Mouse (Mus musculus) stomach, embryonic 14.5 days (tissue): ENCODE measurements around the gene Dao. TPM values are rescaled to one million over a fixed set of nuclear protein-coding genes. Genes with fewer than 3 reads are reported as not detected.

Experiments used
- ATAC-seq: fragments of 200-750 bp; cut with Nextera tagmentation; 2 replicates; pipeline ENCODE4 v1.8.0; 2017; ENCODE audit warnings: low read depth, moderate TSS enrichment; ENCODE audit not compliant: insufficient number of reproducible peaks, insufficient read depth, low FRiP score
- H3K27ac ChIP-seq: fragments of 300-500 bp; sonication (generic); 2 replicates; pipeline ENCODE4 v1.5.1; 2014; ENCODE audit warnings: mild to moderate bottlenecking, low read length, moderate library complexity, mixed read lengths
- H3K27me3 ChIP-seq: fragments of 300-500 bp; sonication (generic); 2 replicates; pipeline ENCODE4 v1.6.1; 2014; ENCODE audit warnings: low read length, control low read depth, mixed read lengths; ENCODE audit not compliant: control insufficient read depth, insufficient read depth
- H3K36me3 ChIP-seq: fragments of 300-500 bp; sonication (generic); 2 replicates; pipeline ENCODE4 v1.6.1; 2014; ENCODE audit warnings: mild to moderate bottlenecking, control low read depth, low read length, moderate library complexity, mixed read lengths; ENCODE audit not compliant: control insufficient read depth, insufficient read depth
- H3K4me1 ChIP-seq: fragments of 300-500 bp; sonication (generic); 2 replicates; pipeline ENCODE4 v1.6.1; 2014; ENCODE audit warnings: low read length, control low read depth, mixed read lengths; ENCODE audit not compliant: control insufficient read depth, insufficient read depth
- H3K4me2 ChIP-seq: fragments of 300-500 bp; sonication (generic); replicated peaks from 2 replicates; pipeline ENCODE4 v1.6.1; 2014; ENCODE audit warnings: low read depth, low read length, control low read depth
- H3K4me3 ChIP-seq: fragments of 300-500 bp; sonication (generic); 2 replicates; pipeline ENCODE4 v1.5.1; 2014; ENCODE audit warnings: low read depth, low read length, control low read depth
- H3K9ac ChIP-seq: fragments of 300-500 bp; sonication (generic); replicated peaks from 2 replicates; pipeline ENCODE4 v1.6.1; 2014; ENCODE audit warnings: low read depth, mild to moderate bottlenecking, control low read depth, low read length, moderate library complexity, mixed read lengths
- H3K9me3 ChIP-seq: fragments of 300-500 bp; sonication (generic); 2 replicates; pipeline ENCODE4 v1.6.1; 2016; ENCODE audit warnings: low read depth, low read length, control low read depth; ENCODE audit not compliant: control insufficient read depth
- WGBS: fragments of 180-500 bp; shearing (Covaris S2); extraction: QIAGEN DNeasy Blood & Tissue Kit; methylation state at CpG from one replicate; pipeline ENCODE4 v1.1.7; 2014; 5-methylcytosine and 5-hydroxymethylcytosine counted together
- polyA plus RNA-seq: library from polyadenylated mRNA; unstranded; fragments of >200 nt; fragmentation: Nextera tagmentation; extraction: Ambion mirVana; gene quantifications from 2 replicates; pipeline ENCODE4 v1.2.1, GENCODE M21; 2014

Gene Dao
- polyA plus RNA-seq, 1 experiment from 2014 or later, result 0.16 TPM

DNA sequence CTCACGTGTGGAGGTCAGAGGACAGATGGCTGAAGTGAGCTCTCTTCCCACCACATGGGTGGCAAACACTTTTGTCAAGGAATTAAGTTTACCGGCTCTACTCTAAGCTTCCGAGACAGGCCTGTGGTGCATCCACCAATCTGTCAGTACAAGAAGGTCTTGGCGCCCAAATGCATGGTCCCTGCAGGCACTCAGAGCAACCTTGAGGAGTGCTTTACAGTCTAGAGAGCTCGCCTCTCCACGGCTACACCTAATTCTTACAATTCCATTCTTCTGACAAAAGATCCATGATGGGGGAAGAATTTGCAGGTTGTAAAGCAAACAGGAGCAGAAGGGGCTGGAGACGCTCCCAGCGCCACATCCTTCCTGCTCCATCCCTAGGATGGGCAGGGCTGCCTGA is 26.9 kb upstream of the Dao start:
- WGBS, result 81% methylated on average over 8 of the region's 8 CpGs
- H3K27me3 ChIP-seq, result no peaks in the 10 kb centered on the region
- no peak for ATAC-seq
- no peak overlapping the region for H3K4me2 ChIP-seq
- no peak overlapping the region for H3K9ac ChIP-seq
- no peak overlapping the region for H3K4me3 ChIP-seq
- H3K9me3 ChIP-seq, result no peaks in the 10 kb centered on the region
- H3K4me1 ChIP-seq, result peaks cover 3% of the 10 kb centered on the region; the same call in 1 of the 2 replicates
- peaks cover 4% of the 10 kb centered on the region; the same call in 1 of the 2 replicates for H3K36me3 ChIP-seq
- H3K27ac ChIP-seq, result no peak overlapping the region

DNA sequence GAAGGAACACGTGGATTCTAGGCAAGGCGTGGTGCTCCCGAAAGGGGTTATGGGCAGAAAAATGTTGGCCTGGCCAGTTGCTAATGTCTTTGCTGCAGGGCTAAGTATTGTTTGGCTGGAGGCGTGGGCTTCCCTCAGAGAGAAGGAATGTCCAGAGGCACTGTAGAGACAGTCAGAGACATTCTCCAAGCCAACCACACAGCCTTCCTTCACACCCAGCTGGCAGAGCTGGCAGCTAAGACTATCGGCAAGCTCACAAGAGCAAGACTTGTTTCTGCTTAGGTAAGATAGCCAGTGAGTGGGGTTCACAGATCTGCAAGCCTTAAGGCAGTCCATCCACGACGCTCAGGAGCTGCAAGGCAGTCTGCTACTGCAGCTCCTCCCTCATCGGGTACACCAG is 26.2 kb upstream of the Dao start:
- H3K4me2 ChIP-seq, result no peak overlapping the region
- 77% methylated on average over 8 of the region's 8 CpGs for WGBS
- no peaks in the 10 kb centered on the region for H3K9me3 ChIP-seq
- H3K27ac ChIP-seq, result no peak overlapping the region
- peaks cover 6% of the 10 kb centered on the region; the same call in 1 of the 2 replicates for H3K36me3 ChIP-seq
- H3K9ac ChIP-seq, result no peak overlapping the region
- H3K4me3 ChIP-seq, result no peak overlapping the region
- H3K27me3 ChIP-seq, result no peaks in the 10 kb centered on the region
- ATAC-seq, result peak; percentile 42; the same call in 1 of the 2 replicates
- peaks cover 3% of the 10 kb centered on the region; the same call in 1 of the 2 replicates for H3K4me1 ChIP-seq

DNA sequence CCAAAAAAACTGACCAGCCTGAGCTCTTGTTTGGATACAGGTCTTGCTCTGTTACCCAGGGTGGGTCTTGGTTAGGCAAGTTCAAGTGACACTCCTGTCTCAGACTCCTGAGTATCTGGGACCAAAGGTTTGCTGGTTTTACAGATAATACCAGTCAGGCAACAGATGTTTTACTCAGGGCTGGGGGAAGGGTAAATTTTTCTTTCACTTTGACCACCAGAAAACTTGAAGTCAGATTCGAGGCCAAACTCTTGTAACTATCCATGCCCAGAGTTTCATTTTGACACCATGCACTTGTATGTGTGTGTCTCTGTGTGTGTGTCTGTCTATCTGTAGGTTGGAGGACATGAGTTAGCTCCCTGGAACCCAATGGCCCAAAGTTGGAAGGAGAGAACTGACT is 23.0 kb upstream of the Dao start:
- ATAC-seq, result no peak
- H3K27ac ChIP-seq, result no peak overlapping the region
- H3K4me1 ChIP-seq, result no peaks in the 10 kb centered on the region
- H3K36me3 ChIP-seq, result peaks cover 6% of the 10 kb centered on the region; the same call in 1 of the 2 replicates
- H3K4me3 ChIP-seq, result no peak overlapping the region
- H3K9ac ChIP-seq, result no peak overlapping the region
- H3K27me3 ChIP-seq, result no peaks in the 10 kb centered on the region
- WGBS, result 70% methylated on average over 1 of the region's 1 CpGs
- no peak overlapping the region for H3K4me2 ChIP-seq
- H3K9me3 ChIP-seq, result no peaks in the 10 kb centered on the region

DNA sequence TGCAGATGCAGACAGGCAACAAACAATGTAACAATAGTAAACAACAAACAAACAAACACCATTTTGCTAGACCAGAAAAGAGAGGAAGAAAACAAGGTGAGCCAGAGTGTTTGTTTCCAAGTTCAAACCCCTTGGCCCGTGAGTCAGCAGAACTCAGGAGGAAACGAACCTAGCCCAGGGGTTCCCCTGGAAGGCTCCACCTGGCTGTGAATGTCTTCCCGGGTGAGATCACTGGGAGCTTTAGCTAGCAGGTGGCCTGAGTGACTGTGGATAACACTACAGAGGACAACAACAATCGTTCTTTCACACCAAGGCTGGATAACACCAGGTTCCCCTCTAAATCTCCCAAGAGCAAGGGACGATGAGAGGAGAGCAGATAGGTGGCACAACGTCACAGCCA is 22.3 kb upstream of the Dao start:
- 79% methylated on average over 6 of the region's 6 CpGs for WGBS
- H3K27me3 ChIP-seq, result no peaks in the 10 kb centered on the region
- no peak overlapping the region for H3K9ac ChIP-seq
- H3K9me3 ChIP-seq, result no peaks in the 10 kb centered on the region
- peaks cover 6% of the 10 kb centered on the region; the same call in 1 of the 2 replicates for H3K36me3 ChIP-seq
- no peak for ATAC-seq
- H3K4me3 ChIP-seq, result no peak overlapping the region
- peaks cover 6% of the 10 kb centered on the region; the same call in 1 of the 2 replicates for H3K4me1 ChIP-seq
- H3K27ac ChIP-seq, result no peak overlapping the region
- no peak overlapping the region for H3K4me2 ChIP-seq

DNA sequence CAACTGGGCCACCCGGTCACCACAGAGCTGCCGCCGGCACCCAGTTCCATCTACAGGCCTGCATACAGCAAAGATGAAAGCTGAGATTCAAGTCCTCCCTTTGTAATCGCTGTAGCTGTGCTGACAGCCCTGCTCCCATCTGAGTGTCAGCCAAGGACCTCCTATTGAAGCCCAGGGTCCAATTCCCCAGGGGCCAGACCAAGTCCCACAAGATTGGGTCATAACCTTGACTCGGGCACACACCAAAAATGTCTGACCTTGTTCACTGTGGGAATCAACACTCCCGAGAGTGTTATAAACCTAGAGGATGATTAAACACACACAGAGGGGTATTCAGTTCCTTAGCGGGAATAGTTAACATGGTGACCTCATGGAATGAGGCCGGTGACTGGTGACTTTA is 21.7 kb upstream of the Dao start:
- Histone ChIP-seq H3K9ac (no peak overlapping the region), H3K9me3 (no peaks in the 10 kb centered on the region), H3K36me3 (peaks cover 6% of the 10 kb centered on the region; the same call in 1 of the 2 replicates), H3K4me2 (no peak overlapping the region), H3K27ac (no peak overlapping the region), H3K4me3 (no peak overlapping the region), H3K4me1 (peaks cover 13% of the 10 kb centered on the region), H3K27me3 (no peaks in the 10 kb centered on the region)
- 81% methylated on average over 8 of the region's 8 CpGs for WGBS
- no peak for ATAC-seq

DNA sequence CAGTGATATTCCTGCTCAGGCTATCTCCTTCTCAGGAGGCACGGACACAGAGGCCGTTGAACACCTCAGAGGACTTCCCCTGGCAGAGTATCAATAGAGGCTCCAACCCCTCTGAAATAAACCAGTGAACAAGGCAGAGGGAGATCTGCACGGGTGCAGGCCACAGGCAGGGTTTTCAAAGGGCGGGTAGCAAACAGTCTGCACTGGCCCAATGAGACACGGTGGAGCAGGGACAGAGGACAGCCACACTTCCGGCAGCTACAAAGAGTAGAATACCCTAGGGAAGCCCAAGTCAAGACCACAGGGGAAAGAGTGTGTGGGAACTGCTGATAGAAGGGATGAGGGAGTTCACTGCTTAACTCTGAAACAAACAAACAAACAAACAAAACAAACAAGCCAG is 20.0 kb upstream of the Dao start:
- Histone ChIP-seq H3K27me3 (no peaks in the 10 kb centered on the region), H3K4me1 (peaks cover 15% of the 10 kb centered on the region), H3K4me2 (no peak overlapping the region), H3K9me3 (no peaks in the 10 kb centered on the region), H3K27ac (no peak overlapping the region), H3K36me3 (peaks cover 6% of the 10 kb centered on the region; the same call in 1 of the 2 replicates), H3K4me3 (no peak overlapping the region), H3K9ac (no peak overlapping the region)
- 67% methylated on average over 6 of the region's 6 CpGs for WGBS
- no peak for ATAC-seq

DNA sequence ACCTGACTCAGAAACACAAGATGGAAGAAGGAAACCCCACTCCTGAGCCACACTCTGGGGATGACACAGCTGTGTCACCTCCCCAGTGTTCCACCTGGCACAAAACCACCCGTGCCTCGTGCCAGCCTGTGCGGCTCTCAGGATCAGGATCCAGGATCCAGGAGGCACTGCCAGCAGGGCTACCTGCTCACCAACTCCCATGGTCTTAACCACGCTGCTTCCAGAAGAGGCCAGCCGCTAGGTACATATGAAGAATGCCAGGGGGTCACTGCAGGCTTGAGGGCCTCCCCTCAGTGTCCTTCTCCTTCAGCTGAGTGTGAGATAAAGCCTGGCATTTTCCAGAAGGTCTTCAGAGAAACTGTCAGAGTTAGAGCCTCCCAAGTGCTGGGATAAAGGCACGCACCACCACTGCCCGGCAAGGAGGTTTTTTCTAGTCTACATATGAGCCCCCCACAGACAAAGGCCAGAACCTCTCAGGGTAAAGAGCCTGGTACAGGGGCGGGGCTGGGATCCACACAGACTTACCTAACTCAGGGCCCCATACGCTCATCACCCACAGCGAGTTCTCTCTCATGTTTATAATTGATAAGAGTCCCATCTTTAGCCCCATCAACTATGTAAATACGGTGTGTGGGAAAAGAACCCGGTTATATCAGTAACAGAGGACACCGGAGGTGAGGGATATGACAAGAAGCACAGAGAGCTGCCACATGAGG is 19.3 kb upstream of the Dao start:
- no peak overlapping the region for H3K4me2 ChIP-seq
- 73% methylated on average over 13 of the region's 13 CpGs for WGBS
- ATAC-seq, result peak; percentile 64; the same call in 1 of the 2 replicates

DNA sequence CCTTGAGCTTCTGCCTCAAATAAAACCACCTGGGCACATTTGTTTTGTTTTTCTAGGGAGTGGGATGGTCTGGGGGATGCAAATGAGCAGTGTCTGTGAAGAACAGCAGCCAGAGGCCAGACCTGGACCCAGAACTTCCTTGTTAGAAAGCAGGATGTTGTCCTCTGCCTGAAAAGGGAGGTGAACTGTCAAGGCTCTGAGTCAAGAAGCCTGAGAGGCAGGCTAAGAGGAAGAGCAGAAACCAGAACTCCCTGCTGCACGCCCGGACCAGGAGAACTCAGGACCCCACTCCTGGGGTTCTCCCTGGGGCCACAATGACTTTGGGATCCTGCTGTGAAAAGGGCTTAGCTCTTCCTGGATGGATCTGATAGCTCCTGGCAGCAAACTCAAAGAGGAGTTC is 17.8 kb upstream of the Dao start:
- H3K4me1 ChIP-seq, result peaks cover 15% of the 10 kb centered on the region
- H3K36me3 ChIP-seq, result peaks cover 12% of the 10 kb centered on the region; the same call in 1 of the 2 replicates
- H3K9me3 ChIP-seq, result no peaks in the 10 kb centered on the region
- H3K27me3 ChIP-seq, result no peaks in the 10 kb centered on the region
- no peak overlapping the region for H3K4me2 ChIP-seq
- no peak for ATAC-seq
- H3K27ac ChIP-seq, result no peak overlapping the region
- no peak overlapping the region for H3K9ac ChIP-seq
- no peak overlapping the region for H3K4me3 ChIP-seq
- 65% methylated on average over 2 of the region's 2 CpGs for WGBS

More for the DNA sequence above, 19.3 kb upstream of the Dao start:
- Histone ChIP-seq H3K4me3 (no peak overlapping the region), H3K27me3 (no peaks in the 10 kb centered on the region), H3K9me3 (no peaks in the 10 kb centered on the region), H3K4me1 (peaks cover 15% of the 10 kb centered on the region), H3K27ac (no peak overlapping the region), H3K9ac (no peak overlapping the region), H3K36me3 (peaks cover 8% of the 10 kb centered on the region; the same call in 1 of the 2 replicates)
